Mouse (Mus musculus) urinary bladder, postnatal 25 days (tissue): ENCODE measurements around the gene Ccdc149.

Experiments
- DNase-seq: peaks from one replicate; pipeline ENCODE4 v3.0.0; 2022; ENCODE audit warnings: low spot score

Gene Ccdc149

DNA sequence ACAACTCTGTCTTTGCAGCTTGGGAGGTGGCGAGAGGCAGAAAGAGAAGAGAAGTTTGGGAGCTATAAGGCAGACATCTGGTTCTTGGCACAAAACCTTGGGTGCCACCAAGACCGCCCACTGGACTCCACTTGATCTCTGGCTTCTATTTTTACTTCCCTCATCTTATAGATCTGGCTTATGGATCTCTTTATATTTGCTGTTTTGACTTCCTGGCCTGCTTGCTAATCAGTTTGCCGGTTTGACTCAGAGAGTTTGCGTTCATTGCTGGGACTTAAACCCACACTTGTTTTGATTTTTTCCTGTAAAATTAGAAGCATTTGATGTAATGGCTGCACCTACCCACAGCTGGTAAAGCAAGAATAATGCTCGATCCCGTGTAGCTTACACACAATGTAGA is 100.4 kb downstream of the Ccdc149 start:
- no peak for DNase-seq

DNA sequence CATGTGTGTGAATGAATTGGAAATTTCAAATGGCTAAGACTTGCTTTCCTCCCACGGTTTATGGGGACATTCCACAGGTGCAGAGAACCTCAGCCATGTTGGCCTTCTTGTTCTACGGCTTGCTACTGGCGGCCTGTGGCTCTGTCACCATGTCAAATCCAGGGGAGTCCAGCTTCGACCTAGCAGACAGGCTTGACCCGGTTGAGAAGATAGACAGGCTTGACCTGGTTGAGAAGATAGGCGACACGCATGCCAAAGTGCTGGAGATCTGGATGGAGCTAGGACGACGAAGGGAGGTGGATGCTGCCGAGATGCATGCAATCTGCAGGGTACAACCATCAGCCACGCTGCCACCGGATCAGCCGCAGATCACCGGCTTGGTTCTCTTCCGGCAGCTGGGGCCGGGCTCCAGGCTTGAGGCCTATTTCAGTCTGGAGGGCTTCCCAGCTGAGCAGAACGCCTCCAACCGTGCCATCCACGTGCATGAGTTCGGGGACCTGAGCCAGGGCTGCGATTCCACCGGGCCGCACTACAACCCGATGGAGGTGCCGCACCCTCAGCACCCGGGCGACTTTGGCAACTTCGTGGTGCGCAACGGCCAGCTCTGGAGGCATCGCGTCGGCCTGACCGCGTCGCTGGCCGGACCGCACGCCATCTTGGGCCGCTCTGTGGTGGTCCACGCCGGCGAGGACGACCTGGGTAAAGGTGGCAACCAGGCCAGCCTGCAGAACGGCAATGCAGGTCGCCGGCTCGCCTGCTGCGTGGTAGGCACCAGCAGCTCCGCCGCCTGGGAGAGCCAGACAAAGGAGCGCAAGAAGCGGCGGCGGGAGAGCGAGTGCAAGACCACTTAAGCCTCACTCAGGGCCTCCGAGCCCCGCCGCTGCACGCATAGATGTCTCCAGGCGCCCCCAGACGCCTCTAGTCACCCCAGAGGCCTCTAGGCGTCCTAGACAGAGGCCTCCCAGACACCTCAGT is 103.2 kb downstream of the Ccdc149 start:
- no peak for DNase-seq

DNA sequence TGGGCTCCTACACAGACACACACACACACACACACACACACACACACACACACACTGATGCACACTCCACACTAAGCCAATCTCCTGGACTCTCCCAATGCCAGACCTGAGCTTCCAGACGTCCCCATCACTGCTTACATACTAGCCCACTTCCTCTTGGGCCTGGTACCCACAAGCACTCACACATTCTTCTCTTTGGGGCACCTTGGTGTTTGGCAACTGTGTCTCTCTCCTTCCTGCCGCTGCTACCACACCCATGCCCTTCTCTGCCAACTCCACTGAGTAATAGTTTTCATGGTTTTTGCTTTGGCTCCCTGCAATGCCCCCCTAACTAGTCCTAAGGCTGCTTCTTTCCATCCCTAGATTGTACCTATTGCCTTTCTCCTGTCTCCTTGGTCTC is 104.7 kb downstream of the Ccdc149 start:
- DNase-seq, result no peak

DNA sequence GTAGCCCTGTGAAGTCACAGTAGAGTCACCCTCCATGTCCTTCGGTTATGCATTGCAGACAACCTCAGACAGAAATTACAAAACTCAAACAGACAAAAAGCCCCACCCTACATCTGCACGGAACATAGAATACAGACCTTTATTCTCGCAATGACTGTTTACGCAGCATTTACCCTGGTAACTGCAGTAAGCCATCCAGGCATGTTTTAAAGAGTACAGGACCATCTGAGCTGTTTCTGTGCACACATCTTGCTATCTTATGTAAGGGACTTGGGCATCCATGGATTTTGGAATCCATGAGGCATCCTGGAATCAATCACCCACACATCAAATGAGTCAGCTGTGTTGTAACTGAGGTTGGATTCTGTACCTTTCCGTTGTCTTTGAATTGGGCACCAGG is 105.4 kb downstream of the Ccdc149 start:
- DNase-seq, result no peak

DNA sequence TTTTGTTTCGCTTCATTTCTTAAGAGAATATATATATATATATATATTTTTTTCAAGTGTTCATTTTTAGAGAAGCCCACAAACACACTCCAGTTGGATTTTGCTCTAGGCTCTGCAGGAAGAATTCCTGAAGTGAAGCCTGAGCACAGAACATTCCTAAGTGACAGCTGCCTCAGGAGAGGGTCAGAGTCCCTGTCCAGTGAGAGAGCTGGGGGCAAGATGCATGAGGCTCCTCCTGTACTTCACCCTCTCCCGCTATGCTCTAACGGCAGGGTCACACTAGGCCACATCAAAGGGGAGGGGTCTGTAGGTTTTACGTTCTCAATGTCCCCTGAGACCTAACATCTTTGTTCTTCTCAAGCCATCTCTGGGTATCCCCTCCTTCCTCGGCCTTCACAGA is 106.8 kb downstream of the Ccdc149 start:
- no peak for DNase-seq

DNA sequence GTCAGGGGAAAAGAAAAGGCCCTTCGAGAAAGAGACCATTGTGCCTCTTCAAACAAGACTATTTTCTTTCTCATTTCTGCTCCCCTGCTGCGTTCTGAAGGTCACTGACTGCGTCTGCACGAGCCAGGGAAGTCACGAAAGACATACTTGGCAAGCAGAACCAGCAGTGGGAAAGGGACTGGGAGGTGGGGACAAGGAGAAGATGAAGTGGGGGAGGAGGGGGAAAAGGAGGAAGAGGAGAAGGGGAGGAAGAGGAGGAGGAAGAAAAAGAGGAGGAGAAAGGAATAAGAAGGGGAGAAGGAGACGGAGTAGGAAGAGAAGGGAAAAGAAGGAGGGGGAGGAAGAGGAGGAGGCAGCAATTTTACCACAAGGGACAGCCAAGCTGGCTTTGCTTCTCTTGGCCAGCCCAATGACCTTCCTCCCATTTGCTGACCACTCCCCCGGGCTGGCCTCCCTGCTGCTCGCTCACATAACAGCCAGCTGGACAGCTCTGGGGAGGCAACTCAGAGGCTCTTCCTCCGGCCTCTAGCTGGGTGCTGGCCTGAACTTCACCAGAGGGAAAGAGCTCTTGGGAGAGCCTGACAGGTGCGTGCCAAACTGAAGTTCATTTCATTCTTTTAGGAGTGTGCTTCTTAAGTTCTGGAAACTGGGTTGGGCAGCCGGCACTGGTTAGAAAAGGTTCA is 107.7 kb downstream of the Ccdc149 start, which contains the start of gene Sod3:
TSS of gene Sod3 (plus strand) at position 324 of the 683 bp plus-strand sequence.
- DNase-seq, result peak; percentile 40

DNA sequence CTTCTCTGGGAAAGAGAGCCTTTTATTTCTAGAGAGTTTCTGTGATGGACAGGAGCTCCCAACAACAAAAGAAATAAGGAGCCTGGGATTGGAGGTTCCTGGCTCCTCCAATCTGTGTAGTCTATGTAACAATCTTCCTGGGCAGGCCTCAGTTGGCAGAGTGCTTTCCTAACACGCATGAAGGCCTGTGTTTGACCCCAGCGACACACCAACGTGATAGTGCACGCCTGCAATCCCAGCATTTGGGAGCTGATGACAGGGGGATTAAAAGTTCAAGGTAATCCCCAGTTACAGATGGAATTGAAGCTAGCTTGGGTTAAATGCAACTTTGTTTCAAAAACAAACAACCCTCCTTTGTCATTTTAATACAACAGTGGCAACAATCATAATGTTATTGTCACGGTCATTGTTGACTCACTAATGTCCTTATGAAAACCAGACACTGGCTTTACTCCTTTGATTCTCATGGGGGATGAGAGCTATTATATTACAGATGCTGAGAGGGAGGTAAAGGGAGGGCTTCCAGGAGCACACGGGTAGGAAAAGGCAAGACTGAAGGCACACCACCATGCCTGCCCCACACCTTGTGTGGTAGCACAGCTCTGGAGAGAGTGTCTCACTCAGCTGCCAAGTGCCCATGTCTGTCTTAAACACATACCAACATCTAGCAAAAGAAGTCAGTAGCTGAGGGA is 108.4 kb downstream of the Ccdc149 start:
- no peak for DNase-seq

DNA sequence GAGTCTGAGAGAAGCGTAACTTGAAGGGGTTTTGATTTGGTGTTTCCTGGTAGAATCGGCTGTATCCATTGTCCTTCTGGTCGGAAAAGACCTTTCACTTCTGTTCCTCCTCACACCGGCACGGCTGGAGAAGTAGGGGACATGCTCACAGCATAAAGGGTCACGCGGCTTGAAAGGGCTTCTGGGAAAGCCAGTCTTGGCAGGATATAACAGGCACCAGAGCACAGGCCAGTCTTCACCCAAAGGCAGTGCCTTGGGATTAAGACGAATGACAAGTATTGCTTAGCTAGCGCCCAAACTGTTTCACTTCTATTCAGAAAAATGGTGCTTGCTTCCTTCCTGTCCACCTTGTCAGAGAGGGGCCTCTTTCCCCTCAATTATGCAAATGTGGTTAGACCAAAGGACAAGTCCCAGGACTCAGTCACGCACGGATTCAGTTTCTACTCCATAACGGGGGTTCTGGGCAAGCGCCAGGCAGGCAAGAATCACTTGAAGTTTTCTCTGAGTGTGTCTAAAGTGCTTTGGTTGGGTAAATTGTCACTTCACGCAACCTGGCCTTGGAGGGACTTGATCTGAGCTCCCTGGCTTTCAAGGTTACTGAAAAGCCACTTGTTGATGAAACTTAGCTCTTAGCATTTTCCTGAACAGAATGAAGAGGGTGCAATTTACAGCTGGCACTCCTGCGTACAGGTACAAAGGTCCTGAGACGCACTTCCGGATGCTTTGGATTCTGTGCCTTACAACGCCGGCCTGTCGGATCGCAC is 110.9 kb downstream of the Ccdc149 start:
- no peak for DNase-seq

DNA sequence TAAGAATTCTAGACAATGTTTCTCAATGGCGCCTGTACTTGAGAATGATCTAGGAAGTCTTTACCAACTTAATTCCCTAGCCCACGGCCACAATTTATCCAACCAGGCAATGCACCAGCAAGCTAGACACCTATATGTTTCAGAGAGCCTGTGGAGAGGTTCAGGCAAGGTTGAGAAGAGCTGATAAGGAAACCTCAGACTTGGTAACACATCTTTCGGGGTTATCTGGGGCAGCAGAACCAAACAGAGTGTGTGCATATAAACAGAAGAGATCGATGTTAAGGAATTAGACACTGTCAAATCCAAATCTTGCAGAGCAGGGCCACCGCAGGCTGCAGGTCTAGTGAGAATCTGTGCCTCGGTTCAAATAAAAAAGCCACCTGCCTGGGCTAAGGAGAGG is 113.2 kb downstream of the Ccdc149 start:
- no peak for DNase-seq

DNA sequence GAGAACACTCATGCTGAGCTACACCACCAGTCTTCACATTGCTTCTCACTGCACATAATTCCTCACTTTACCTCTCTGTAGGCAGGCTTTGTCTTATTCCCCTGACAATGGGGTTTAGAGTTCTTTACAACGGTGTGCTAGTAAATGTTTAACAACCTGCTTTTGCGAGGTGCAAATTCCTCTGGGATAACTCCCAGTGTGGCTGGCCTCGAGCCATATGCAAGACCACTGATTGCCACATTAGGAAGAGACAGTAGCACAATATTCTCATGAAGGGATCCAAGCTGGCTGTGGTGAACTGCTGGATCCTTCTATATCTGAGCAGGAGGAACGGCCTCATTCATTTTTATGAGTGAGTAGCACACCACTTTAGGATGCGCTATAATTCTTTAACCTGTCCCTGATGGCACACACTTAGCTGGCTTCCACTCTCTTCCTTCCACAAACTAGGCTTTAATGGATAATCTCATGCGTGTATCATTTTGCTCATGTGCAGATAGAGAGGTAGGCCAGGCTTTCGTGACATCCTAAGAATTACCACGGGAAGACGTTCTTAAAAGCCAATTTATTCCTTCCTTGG is 114.1 kb downstream of the Ccdc149 start:
- no peak for DNase-seq

DNA sequence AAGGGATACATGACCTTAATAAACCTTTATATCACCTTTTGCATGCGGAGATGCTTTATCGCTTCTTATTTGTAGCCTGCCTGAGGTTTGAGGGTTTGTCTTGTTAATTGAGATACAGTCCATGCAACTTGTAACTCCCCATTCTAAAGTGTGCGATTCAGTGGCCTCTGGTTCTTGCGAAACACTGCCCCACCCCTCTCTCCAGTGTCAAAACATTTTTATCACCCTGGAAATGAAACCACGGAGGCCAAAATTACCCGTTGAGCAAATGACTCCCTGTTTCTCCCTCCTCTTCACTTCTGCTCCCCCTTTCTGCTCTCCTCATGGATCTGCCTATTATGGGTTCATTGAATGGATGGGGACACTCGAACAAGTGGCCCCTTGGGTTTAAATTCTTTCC is 115.7 kb downstream of the Ccdc149 start:
- DNase-seq, result no peak

DNA sequence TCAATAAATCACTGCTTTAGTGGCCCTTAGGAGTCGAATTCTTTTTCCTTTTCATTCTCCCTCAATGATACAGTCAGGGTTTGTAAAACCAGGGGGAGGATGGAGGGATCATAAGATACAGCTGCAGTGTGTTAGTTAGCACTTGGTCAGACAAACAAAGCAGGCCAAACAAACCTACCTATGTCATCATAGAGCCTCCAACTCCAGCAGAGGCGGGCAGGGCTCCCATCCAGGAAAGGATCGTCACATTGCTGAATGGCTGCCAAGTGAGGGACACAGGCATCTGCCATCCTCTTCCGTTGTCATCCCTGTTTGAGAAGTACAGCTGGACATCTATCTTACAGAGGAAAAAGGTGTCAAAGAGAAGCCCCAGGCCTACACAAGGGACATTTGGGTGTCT is 116.9 kb downstream of the Ccdc149 start:
- DNase-seq, result no peak

DNA sequence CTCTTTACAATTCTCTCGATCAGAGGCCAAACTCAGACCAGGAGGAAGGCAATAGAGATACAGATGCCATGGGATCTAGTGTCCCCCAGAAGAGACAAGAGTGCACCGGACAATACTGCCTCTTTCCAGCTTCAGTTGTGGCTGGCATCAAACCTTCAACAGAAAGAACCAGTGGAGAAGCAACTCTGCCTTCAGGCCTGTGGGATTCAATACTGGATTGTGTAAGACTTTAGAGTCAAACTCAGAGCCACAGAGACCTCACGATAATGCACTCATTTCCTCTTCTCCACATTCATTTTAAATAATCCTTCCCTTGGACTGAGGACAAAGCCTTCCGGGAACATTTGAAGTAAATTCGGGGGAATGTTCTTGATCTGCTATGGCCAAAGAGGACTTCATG is 118.6 kb downstream of the Ccdc149 start:
- no peak for DNase-seq

DNA sequence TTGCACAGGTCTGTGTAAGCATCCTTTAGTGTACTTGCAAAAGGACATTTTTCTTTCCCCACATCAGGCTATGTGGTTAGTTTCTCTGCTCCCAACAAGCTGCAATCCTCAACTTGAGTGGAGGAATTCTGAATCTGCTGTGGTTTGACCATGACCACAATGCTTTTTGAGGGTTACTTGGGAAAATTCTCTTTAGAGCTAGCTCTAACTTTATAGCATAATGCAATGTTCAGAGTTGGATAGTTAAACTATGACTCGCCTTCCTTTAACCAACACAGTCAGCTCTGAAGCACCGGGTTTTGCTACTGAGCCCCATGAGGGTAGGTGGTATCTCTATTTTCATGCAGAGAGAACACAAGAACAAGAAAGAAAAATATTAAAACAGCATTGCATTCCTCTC is 119.8 kb downstream of the Ccdc149 start:
- no peak for DNase-seq

DNA sequence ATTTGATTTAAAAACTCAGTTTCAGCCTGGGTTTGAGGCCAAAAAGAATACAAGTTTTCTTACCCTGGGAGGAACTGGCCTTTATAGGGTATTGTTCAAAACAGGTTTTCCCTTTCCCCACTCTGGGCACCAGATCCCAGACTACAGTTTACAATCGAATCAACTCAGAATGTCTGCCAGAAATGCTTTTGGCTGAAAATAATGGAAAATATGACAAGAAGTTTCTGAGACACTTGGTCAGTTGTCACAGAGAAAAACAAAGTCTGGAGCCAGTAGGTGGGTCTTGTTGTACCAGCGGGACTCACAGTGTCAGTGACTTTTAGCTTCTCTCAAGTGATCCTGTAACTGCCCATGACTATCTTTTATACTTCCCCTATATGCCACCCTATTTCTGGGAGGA is 120.9 kb downstream of the Ccdc149 start:
- DNase-seq, result no peak

DNA sequence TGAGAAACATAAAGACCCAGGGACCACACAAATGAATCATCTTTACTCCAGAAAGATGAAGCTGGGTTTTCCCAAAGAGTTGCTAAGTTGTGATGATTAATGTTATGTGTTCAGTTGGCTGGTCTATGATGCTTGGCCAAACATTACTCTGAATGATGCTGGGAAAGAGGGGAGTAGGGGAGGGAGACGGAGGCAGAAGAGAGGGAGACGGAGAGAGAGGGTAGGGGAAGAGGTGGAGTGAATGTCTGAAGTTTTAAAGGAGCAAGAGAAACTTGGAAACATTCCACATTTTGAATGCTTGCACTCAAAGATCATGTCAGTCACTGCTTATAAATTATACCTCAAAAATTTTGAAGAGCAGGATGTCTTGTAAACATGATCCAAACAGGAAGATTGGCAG is 124.4 kb downstream of the Ccdc149 start:
- DNase-seq, result no peak

DNA sequence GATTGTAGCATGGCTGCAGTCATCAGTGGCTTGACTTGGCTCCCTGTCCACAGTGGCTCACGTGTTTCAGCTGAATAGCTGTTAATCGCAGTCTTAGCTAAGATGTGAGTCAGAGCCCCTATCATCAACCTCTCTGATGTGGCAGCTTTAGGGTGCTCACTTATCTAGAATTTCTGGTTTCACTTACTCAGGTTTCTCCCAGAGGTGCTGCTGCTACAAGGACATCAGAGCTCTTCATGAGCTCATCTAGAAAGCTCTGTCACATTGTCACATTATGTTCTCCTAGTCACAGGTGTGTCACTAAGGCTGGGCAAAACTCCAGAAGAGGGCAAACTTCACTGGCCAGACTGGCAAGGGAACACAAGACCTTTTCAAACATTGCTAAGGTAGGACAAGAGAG is 132.2 kb downstream of the Ccdc149 start:
- no peak for DNase-seq

DNA sequence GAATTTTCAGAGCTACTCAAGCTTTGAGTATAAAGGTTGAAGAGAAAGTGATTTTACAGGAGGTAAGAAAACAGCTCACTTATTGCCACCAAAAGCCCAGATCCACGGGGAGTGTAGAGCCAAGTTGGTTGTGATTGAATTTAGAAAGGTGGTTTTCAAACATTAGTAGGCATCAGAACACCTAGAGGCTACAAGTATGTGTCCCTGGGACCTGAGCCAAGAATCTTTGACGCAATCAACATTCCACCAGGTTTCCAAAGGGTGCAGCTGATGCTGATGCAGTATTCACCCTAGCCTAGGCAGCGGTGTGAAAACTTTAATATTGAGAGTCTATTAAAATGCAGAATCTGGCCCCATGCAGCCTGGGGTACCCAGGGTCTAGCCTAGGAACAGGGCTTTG is 135.7 kb downstream of the Ccdc149 start:
- DNase-seq, result no peak

DNA sequence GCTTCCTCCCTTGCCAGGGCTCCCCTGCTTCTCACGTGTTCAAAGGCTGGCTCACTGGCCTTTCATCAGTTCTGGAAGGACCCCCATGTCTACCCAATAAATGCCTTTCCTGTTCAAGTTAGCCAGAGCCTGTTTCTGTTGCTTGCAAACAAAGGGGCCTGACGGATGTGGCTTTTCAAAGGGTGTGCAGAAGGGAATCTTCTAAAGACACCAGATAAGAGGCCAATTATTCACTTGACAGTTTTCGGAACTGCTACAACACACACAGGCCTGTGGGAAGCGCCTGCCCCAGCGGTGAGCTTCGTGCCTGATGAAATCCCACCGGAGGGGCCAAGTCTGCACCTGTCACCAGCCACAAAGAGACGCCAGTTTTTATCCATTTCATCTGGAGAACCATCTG is 139.2 kb downstream of the Ccdc149 start:
- DNase-seq, result no peak
